Mouse (Mus musculus): ENCODE data around the gene Hist1h2ak. TPM values are rescaled to one million over a fixed set of nuclear protein-coding genes. Genes with fewer than 3 reads are reported as not detected.

The Hist1h2ak gene
- total RNA-seq, 2 experiments from 2014 or later: 27.8 to 28.5 TPM

Small RNA genes within 50 kb of the gene (microRNA-seq; reads per million reads assigned to microRNA genes)
- gene Gm44346 (0 reads per million in 2 experiments), gene Gm44357 (0 reads per million in 2 experiments), gene Gm44367 (0 reads per million in 2 experiments), gene Gm44454 (0.22 to 0.78 reads per million in 2 experiments)

Other genes starting within 250 kb of the Hist1h2ak start
- 10 to 100 TPM; 12.9 to 15.9 TPM for gene Zkscan8, start 222.7 kb downstream of the Hist1h2ak start, total RNA-seq (2021)
- gene Olfr1366, start 211.0 kb downstream of the Hist1h2ak start, total RNA-seq (2021): not detected
- gene Olfr1535, start 193.9 kb downstream of the Hist1h2ak start, total RNA-seq (2021): not detected
- not detected for gene Olfr1364, start 172.1 kb downstream of the Hist1h2ak start, total RNA-seq (2021)
- not detected for gene Olfr1362, start 139.8 kb downstream of the Hist1h2ak start, total RNA-seq (2021)
- gene Olfr11, start 111.3 kb downstream of the Hist1h2ak start, total RNA-seq (2021): not detected
- not detected for gene Olfr1361, start 90.4 kb downstream of the Hist1h2ak start, total RNA-seq (2021)
- gene Olfr1360, start 76.4 kb downstream of the Hist1h2ak start, total RNA-seq (2021): not detected
- not detected for gene Olfr1359, start 55.7 kb downstream of the Hist1h2ak start, total RNA-seq (2021)
- 10 to 100 TPM; 55.7 to 83.1 TPM for gene Hist1h2bl, start 37.7 kb downstream of the Hist1h2ak start, total RNA-seq (2021)
- gene Hist1h2ai, start 37.4 kb downstream of the Hist1h2ak start, total RNA-seq (2021): 10 to 100 TPM; 69.8 to 77.4 TPM
- 100 to 1,000 TPM; 100 to 141 TPM for gene Hist1h3h, start 36.2 kb downstream of the Hist1h2ak start, total RNA-seq (2021)
- 10 to 100 TPM; 17.6 to 20.3 TPM for gene Hist1h2bm, start 31.8 kb downstream of the Hist1h2ak start, total RNA-seq (2021)
- 10 to 100 TPM; 22.7 to 23.3 TPM for gene Hist1h4j, start 18.8 kb downstream of the Hist1h2ak start, total RNA-seq (2021)
- 100 to 1,000 TPM; 312 to 419 TPM for gene Hist1h4k, start 3.3 kb downstream of the Hist1h2ak start, total RNA-seq (2021)
- gene Hist1h2bn, start 296 bp upstream of the Hist1h2ak start, total RNA-seq (2021): 10 to 100 TPM; 26.0 to 38.7 TPM
- gene Hist1h1b, start 26.8 kb upstream of the Hist1h2ak start, total RNA-seq (2021): 10 to 100 TPM; 33.1 to 44.1 TPM
- 100 to 1,000 TPM in 1 of 2 experiments, 10 to 100 TPM in 1; 85.1 to 110 TPM for gene Hist1h3i, start 29.5 kb upstream of the Hist1h2ak start, total RNA-seq (2021)
- 10 to 100 TPM; 11.0 to 16.4 TPM for gene Hist1h2an, start 33.4 kb upstream of the Hist1h2ak start, total RNA-seq (2021)
- 10 to 100 TPM; 22.4 to 23.5 TPM for gene Hist1h2bp, start 33.6 kb upstream of the Hist1h2ak start, total RNA-seq (2021)
- gene Hist1h2bq, start 56.4 kb upstream of the Hist1h2ak start, total RNA-seq (2021): 10 to 100 TPM; 52.8 to 66.3 TPM
- 10 to 100 TPM; 36.4 to 41.0 TPM for gene Hist1h2ao, start 56.6 kb upstream of the Hist1h2ak start, total RNA-seq (2021)
- gene Hist1h4m, start 57.9 kb upstream of the Hist1h2ak start, total RNA-seq (2021): 100 to 1,000 TPM; 214 to 219 TPM
- 10 to 100 TPM; 22.0 to 32.1 TPM for gene Hist1h4n, start 78.4 kb upstream of the Hist1h2ak start, total RNA-seq (2021)
- gene Hist1h2ap, start 79.7 kb upstream of the Hist1h2ak start, total RNA-seq (2021): 10 to 100 TPM; 67.2 to 82.7 TPM
- 10 to 100 TPM; 52.5 to 64.9 TPM for gene Hist1h2br, start 79.9 kb upstream of the Hist1h2ak start, total RNA-seq (2021)
- gene Zfp184, start 191.3 kb upstream of the Hist1h2ak start, total RNA-seq (2021): 1 to 10 TPM; 5.1 to 6.0 TPM
- under 1 TPM; 0.22 to 0.23 TPM for gene Pom121l2, start 227.4 kb upstream of the Hist1h2ak start, total RNA-seq (2021)